Mouse (Mus musculus): Measurements from ENCODE around the gene Prkra. TPM values are rescaled to one million over a fixed set of nuclear protein-coding genes. Genes with fewer than 3 reads are reported as not detected.

The Prkra gene
- polyA plus RNA-seq, 1 experiment from 2014 or later, result 112 TPM

- no peaks in the 10 kb centered on the region for H3K9me3 ChIP-seq (ENCODE audit: control insufficient read depth, low read length)
- H3K36me3 ChIP-seq (replicated peaks; ENCODE audit: control insufficient read depth, insufficient read depth), result peaks cover 20% of the 10 kb centered on the region
- no peak overlapping the region for H3K4me2 ChIP-seq (replicated peaks)
- ATAC-seq (ENCODE audit: low FRiP score), result no peak
- no peak overlapping the region for H3K27ac ChIP-seq
- 49% methylated on average over 7 of the region's 8 CpGs for WGBS
- no peak for DNase-seq (ENCODE audit: low spot score)
- no peaks in the 10 kb centered on the region for H3K4me1 ChIP-seq (replicated peaks; ENCODE audit: control insufficient read depth, insufficient read depth, low read length)
- no peak overlapping the region for H3K9ac ChIP-seq
- no peaks in the 10 kb centered on the region for H3K27me3 ChIP-seq (ENCODE audit: control insufficient read depth, insufficient read depth, low read length)
- no peak overlapping the region for H3K4me3 ChIP-seq (replicated peaks; ENCODE audit: low read length)
These were observed 11.6 kb upstream of the Prkra start for GRCm38 (mm10) chr2:76659419-76659818.

- Histone ChIP-seq H3K27me3 (ENCODE audit: control insufficient read depth, insufficient read depth, low read length) (no peaks in the 10 kb centered on the region), H3K27ac (no peak overlapping the region), H3K36me3 (replicated peaks; ENCODE audit: control insufficient read depth, insufficient read depth) (peaks cover 11% of the 10 kb centered on the region; the same call in 1 of the 2 replicates), H3K4me1 (replicated peaks; ENCODE audit: control insufficient read depth, insufficient read depth, low read length) (no peaks in the 10 kb centered on the region), H3K9me3 (ENCODE audit: control insufficient read depth, low read length) (no peaks in the 10 kb centered on the region), H3K9ac (no peak overlapping the region), H3K4me3 (replicated peaks; ENCODE audit: low read length) (no peak overlapping the region), H3K4me2 (replicated peaks) (no peak overlapping the region)
- DNase-seq (ENCODE audit: low spot score), result no peak
- ATAC-seq (ENCODE audit: low FRiP score), result no peak
- WGBS, result 81% methylated on average over 13 of the region's 13 CpGs
These were observed 10.7 kb upstream of the Prkra start for GRCm38 (mm10) chr2:76658551-76658950.

- Histone ChIP-seq H3K4me3 (replicated peaks; ENCODE audit: low read length) (no peak overlapping the region), H3K4me1 (replicated peaks; ENCODE audit: control insufficient read depth, insufficient read depth, low read length) (no peaks in the 10 kb centered on the region), H3K4me2 (replicated peaks) (no peak overlapping the region), H3K27me3 (ENCODE audit: control insufficient read depth, insufficient read depth, low read length) (no peaks in the 10 kb centered on the region), H3K9ac (no peak overlapping the region), H3K9me3 (ENCODE audit: control insufficient read depth, low read length) (no peaks in the 10 kb centered on the region), H3K36me3 (replicated peaks; ENCODE audit: control insufficient read depth, insufficient read depth) (no peaks in the 10 kb centered on the region), H3K27ac (no peak overlapping the region)
- no peak for ATAC-seq (ENCODE audit: low FRiP score)
- no peak for DNase-seq (ENCODE audit: low spot score)
- WGBS, result 15% methylated on average over 1 of the region's 1 CpGs
These were observed 8.2 kb upstream of the Prkra start for GRCm38 (mm10) chr2:76655982-76656381.

GRCm38 (mm10) chr2:76655444-76655843, 7.6 kb upstream of the Prkra start:
- Histone ChIP-seq H3K9ac (no peak overlapping the region), H3K36me3 (replicated peaks; ENCODE audit: control insufficient read depth, insufficient read depth) (no peaks in the 10 kb centered on the region), H3K4me3 (replicated peaks; ENCODE audit: low read length) (no peak overlapping the region), H3K9me3 (ENCODE audit: control insufficient read depth, low read length) (no peaks in the 10 kb centered on the region), H3K27ac (no peak overlapping the region), H3K4me1 (replicated peaks; ENCODE audit: control insufficient read depth, insufficient read depth, low read length) (no peaks in the 10 kb centered on the region), H3K4me2 (replicated peaks) (no peak overlapping the region), H3K27me3 (ENCODE audit: control insufficient read depth, insufficient read depth, low read length) (no peaks in the 10 kb centered on the region)
- WGBS, result 83% methylated on average over 3 of the region's 3 CpGs
- ATAC-seq (ENCODE audit: low FRiP score) (no peak), DNase-seq (ENCODE audit: low spot score) (no peak)

GRCm38 (mm10) chr2:76654646-76655045, 6.8 kb upstream of the Prkra start:
- Histone ChIP-seq H3K9ac (no peak overlapping the region), H3K36me3 (replicated peaks; ENCODE audit: control insufficient read depth, insufficient read depth) (no peaks in the 10 kb centered on the region), H3K27ac (no peak overlapping the region), H3K27me3 (ENCODE audit: control insufficient read depth, insufficient read depth, low read length) (no peaks in the 10 kb centered on the region), H3K4me1 (replicated peaks; ENCODE audit: control insufficient read depth, insufficient read depth, low read length) (no peaks in the 10 kb centered on the region), H3K4me2 (replicated peaks) (no peak overlapping the region), H3K9me3 (ENCODE audit: control insufficient read depth, low read length) (no peaks in the 10 kb centered on the region), H3K4me3 (replicated peaks; ENCODE audit: low read length) (no peak overlapping the region)
- DNase-seq (ENCODE audit: low spot score) (no peak), ATAC-seq (ENCODE audit: low FRiP score) (no peak)
- WGBS, result 72% methylated on average over 5 of the region's 5 CpGs

GRCm38 (mm10) chr2:76653070-76653469, 5.3 kb upstream of the Prkra start:
- Histone ChIP-seq H3K4me3 (replicated peaks; ENCODE audit: low read length) (no peak overlapping the region), H3K9me3 (ENCODE audit: control insufficient read depth, low read length) (no peaks in the 10 kb centered on the region), H3K27ac (no peak overlapping the region), H3K4me1 (replicated peaks; ENCODE audit: control insufficient read depth, insufficient read depth, low read length) (no peaks in the 10 kb centered on the region), H3K4me2 (replicated peaks) (no peak overlapping the region), H3K9ac (no peak overlapping the region), H3K36me3 (replicated peaks; ENCODE audit: control insufficient read depth, insufficient read depth) (no peaks in the 10 kb centered on the region), H3K27me3 (ENCODE audit: control insufficient read depth, insufficient read depth, low read length) (no peaks in the 10 kb centered on the region)
- 95% methylated on average over 4 of the region's 4 CpGs for WGBS
- ATAC-seq (ENCODE audit: low FRiP score), result no peak
- no peak for DNase-seq (ENCODE audit: low spot score)

- H3K4me2 ChIP-seq (replicated peaks), result peak overlapping the region; percentile 52
- peak; percentile 40 for DNase-seq (ENCODE audit: low spot score)
- peaks cover 4% of the 10 kb centered on the region; the same call in 1 of the 2 replicates for H3K36me3 ChIP-seq (replicated peaks; ENCODE audit: control insufficient read depth, insufficient read depth)
- peaks cover 18% of the 10 kb centered on the region for H3K4me1 ChIP-seq (replicated peaks; ENCODE audit: control insufficient read depth, insufficient read depth, low read length)
- 34% methylated on average over 13 of the region's 13 CpGs for WGBS
- no peaks in the 10 kb centered on the region for H3K27me3 ChIP-seq (ENCODE audit: control insufficient read depth, insufficient read depth, low read length)
- H3K27ac ChIP-seq, result peak overlapping the region; percentile 89
- peak overlapping the region; percentile 66 for H3K4me3 ChIP-seq (replicated peaks; ENCODE audit: low read length)
- H3K9me3 ChIP-seq (ENCODE audit: control insufficient read depth, low read length), result no peaks in the 10 kb centered on the region
- ATAC-seq (ENCODE audit: low FRiP score), result peak; percentile 16; the same call in 1 of the 2 replicates
- H3K9ac ChIP-seq, result peak overlapping the region; percentile 49
These were observed 889 bp upstream of the Prkra start for GRCm38 (mm10) chr2:76648666-76649141.

GRCm38 (mm10) chr2:76647441-76647869, 360 bp downstream of the Prkra start:
- DNase-seq (ENCODE audit: low spot score) (peak; percentile 45), ATAC-seq (ENCODE audit: low FRiP score) (peak; percentile 61)
- Histone ChIP-seq H3K9ac (peak overlapping the region; percentile 70), H3K4me2 (replicated peaks) (peak overlapping the region; percentile 75), H3K9me3 (ENCODE audit: control insufficient read depth, low read length) (no peaks in the 10 kb centered on the region), H3K4me1 (replicated peaks; ENCODE audit: control insufficient read depth, insufficient read depth, low read length) (peaks cover 18% of the 10 kb centered on the region), H3K27me3 (ENCODE audit: control insufficient read depth, insufficient read depth, low read length) (no peaks in the 10 kb centered on the region), H3K4me3 (replicated peaks; ENCODE audit: low read length) (peak overlapping the region; percentile 66), H3K27ac (peak overlapping the region; percentile 89), H3K36me3 (replicated peaks; ENCODE audit: control insufficient read depth, insufficient read depth) (peaks cover 13% of the 10 kb centered on the region)
- WGBS, result 0% methylated on average over 27 of the region's 32 CpGs

GRCm38 (mm10) chr2:76643801-76644200, 4.0 kb downstream of the Prkra start:
- H3K4me3 ChIP-seq (replicated peaks; ENCODE audit: low read length), result no peak overlapping the region
- peaks cover 50% of the 10 kb centered on the region for H3K36me3 ChIP-seq (replicated peaks; ENCODE audit: control insufficient read depth, insufficient read depth)
- ATAC-seq (ENCODE audit: low FRiP score) (no peak), DNase-seq (ENCODE audit: low spot score) (no peak)
- no peaks in the 10 kb centered on the region for H3K9me3 ChIP-seq (ENCODE audit: control insufficient read depth, low read length)
- no peak overlapping the region for H3K9ac ChIP-seq
- H3K27ac ChIP-seq, result no peak overlapping the region
- no peak overlapping the region for H3K4me2 ChIP-seq (replicated peaks)
- no peaks in the 10 kb centered on the region for H3K27me3 ChIP-seq (ENCODE audit: control insufficient read depth, insufficient read depth, low read length)
- peaks cover 18% of the 10 kb centered on the region for H3K4me1 ChIP-seq (replicated peaks; ENCODE audit: control insufficient read depth, insufficient read depth, low read length)

GRCm38 (mm10) chr2:76639637-76640036, 8.2 kb downstream of the Prkra start:
- no peak overlapping the region for H3K4me2 ChIP-seq (replicated peaks)
- no peaks in the 10 kb centered on the region for H3K27me3 ChIP-seq (ENCODE audit: control insufficient read depth, insufficient read depth, low read length)
- ATAC-seq (ENCODE audit: low FRiP score) (no peak), DNase-seq (ENCODE audit: low spot score) (no peak)
- no peak overlapping the region for H3K9ac ChIP-seq
- no peaks in the 10 kb centered on the region for H3K9me3 ChIP-seq (ENCODE audit: control insufficient read depth, low read length)
- H3K27ac ChIP-seq, result no peak overlapping the region
- peaks cover 91% of the 10 kb centered on the region for H3K36me3 ChIP-seq (replicated peaks; ENCODE audit: control insufficient read depth, insufficient read depth)
- no peak overlapping the region for H3K4me3 ChIP-seq (replicated peaks; ENCODE audit: low read length)
- H3K4me1 ChIP-seq (replicated peaks; ENCODE audit: control insufficient read depth, insufficient read depth, low read length), result no peaks in the 10 kb centered on the region
- WGBS, result 98% methylated on average over 2 of the region's 2 CpGs
